In genomic region chr15:97448243-97448880, GRCm38 (mm10) we compare ENCODE assay signal across 22 mouse cellular contexts.
A peak's percentile ranks its signal among the peaks of the same experiment; 100 is the strongest.
DNase-seq lines count a peak whose midpoint lies in the region; ATAC-seq and TF ChIP-seq lines count a peak whose summit lies in the region.
"Had no signal": no experiment of that assay in that cellular context is flagged by ENCODE, and none has a peak within 500 bp of the region (broad histone marks: within the 10 kb centered on the region; RNA-seq: fewer than 3 reads in every experiment).

No protein-coding gene starts in this region.

- WGBS in heart, adult 2 months: 65% methylated on average over 5 of the region's 5 CpGs

- intact Hi-C loops in left cerebral cortex, postnatal 36 days (cut with DNase I): no loop called here
- intact Hi-C loops in left cerebral cortex, postnatal 10 days (cut with DNase I): no loop called here
- intact Hi-C loops in heart, adult 2 months (cut with DNase I): no loop called here

- no peak for TF ChIP-seq EP300 in heart, adult 2 months (IDR thresholded peaks at IDR 0.05; ENCODE audit: insufficient read depth, low read depth, low read length)

- H3K4me3 ChIP-seq in heart, adult 2 months: no peak overlapping the region
- H3K4me3 ChIP-seq: embryonic facial prominence, embryonic 12.5 days; heart, embryonic 13.5 days; hindbrain, embryonic 15.5 days; limb, embryonic 13.5 days; liver, embryonic 15.5 days; megakaryocyte, embryonic 14.5 days; midbrain, embryonic 15.5 days had no signal

- ATAC-seq in erythroblast, adult 5-6 weeks (replicated peaks; ENCODE audit: low FRiP score, poor library complexity, severe bottlenecking): no peak
- ATAC-seq: lung, postnatal 0 days; midbrain, embryonic 15.5 days had no signal

- H3K4me1 ChIP-seq in heart, adult 2 months (ENCODE audit: control insufficient read depth, insufficient read depth, low read length): no peaks in the 10 kb centered on the region
- H3K4me1 ChIP-seq: embryonic facial prominence, embryonic 12.5 days; heart, embryonic 13.5 days; limb, embryonic 13.5 days had no signal

- DNase-seq in cerebellum, postnatal 10 days: peak; percentile 15 to 18
- no peak for DNase-seq in cerebellum, adult 9-10 months
- DNase-seq in left cerebral cortex, postnatal 36 days (ENCODE audit: low spot score in 2 of 2): peak; percentile 9 to 35
- DNase-seq in left cerebral cortex, postnatal 10 days (ENCODE audit: extremely low spot score in 1 of 2, low spot score in 2 of 2): no peak
- peak; percentile 80 for DNase-seq in ES-CJ7 (ENCODE audit: low read depth, low spot score)
- peak; percentile 35 for DNase-seq in induced T-regulatory cell, adult 2 months (ENCODE audit: low read depth)
- DNase-seq in heart, adult 2 months: no peak
- DNase-seq: cerebellum, adult 11 months; gastrocnemius, postnatal 36 days; heart, postnatal 36 days; kidney, adult 18-20 months; kidney, postnatal 25 days; thymus, adult 2 months had no signal

- H3K36me3 ChIP-seq in heart, adult 2 months (ENCODE audit: control insufficient read depth, insufficient read depth, low read length): no peaks in the 10 kb centered on the region
- H3K36me3 ChIP-seq: embryonic facial prominence, embryonic 12.5 days; heart, embryonic 13.5 days; hindbrain, embryonic 15.5 days; limb, embryonic 13.5 days; liver, embryonic 15.5 days; midbrain, embryonic 15.5 days had no signal

- peaks cover 2% of the 10 kb centered on the region; the same call in 1 of the 2 replicates for H3K27me3 ChIP-seq in heart, adult 2 months (ENCODE audit: control insufficient read depth, insufficient read depth, low read length)
- H3K27me3 ChIP-seq: embryonic facial prominence, embryonic 12.5 days; heart, embryonic 13.5 days; hindbrain, embryonic 15.5 days; limb, embryonic 13.5 days; liver, embryonic 15.5 days; midbrain, embryonic 15.5 days had no signal

- no peak overlapping the region for H3K27ac ChIP-seq in heart, adult 2 months
- H3K27ac ChIP-seq: embryonic facial prominence, embryonic 12.5 days; heart, embryonic 13.5 days; hindbrain, embryonic 15.5 days; limb, embryonic 13.5 days; liver, embryonic 15.5 days; midbrain, embryonic 15.5 days had no signal

- H3K9ac ChIP-seq in heart, adult 2 months (ENCODE audit: low read depth, low read length): no peak overlapping the region
- H3K9ac ChIP-seq: embryonic facial prominence, embryonic 12.5 days; heart, embryonic 13.5 days; hindbrain, embryonic 15.5 days; limb, embryonic 13.5 days; liver, embryonic 15.5 days; midbrain, embryonic 15.5 days had no signal

- TF ChIP-seq CTCF in heart, adult 2 months (IDR thresholded peaks at IDR 0.05): no peak

- no peaks in the 10 kb centered on the region for H3K79me2 ChIP-seq in heart, adult 2 months (replicated peaks; ENCODE audit: control insufficient read depth, insufficient read depth, low read length)

- TF ChIP-seq POLR2A in heart, adult 2 months (IDR thresholded peaks at IDR 0.05; ENCODE audit: insufficient read depth, low read depth, low read length): no peak

Comparison
In these comparisons a context has a peak if more than half of its experiments do, and no peak if none do; other contexts are left out.
1. DNase-seq: peak in cerebellum, postnatal 10 days (2 of 2), left cerebral cortex, postnatal 36 days (2 of 2), ES-CJ7 (single experiment) and induced T-regulatory cell, adult 2 months (single experiment); none in cerebellum, adult 9-10 months (single experiment), left cerebral cortex, postnatal 10 days (0 of 2) and heart, adult 2 months (0 of 2).